Mouse (Mus musculus): ENCODE results near the gene Adgrf1. TPM values are rescaled to one million over a fixed set of nuclear protein-coding genes. Genes with fewer than 3 reads are reported as not detected.

Gene Adgrf1
- total RNA-seq, 1 experiment from 2014 or later = not detected

DNA sequence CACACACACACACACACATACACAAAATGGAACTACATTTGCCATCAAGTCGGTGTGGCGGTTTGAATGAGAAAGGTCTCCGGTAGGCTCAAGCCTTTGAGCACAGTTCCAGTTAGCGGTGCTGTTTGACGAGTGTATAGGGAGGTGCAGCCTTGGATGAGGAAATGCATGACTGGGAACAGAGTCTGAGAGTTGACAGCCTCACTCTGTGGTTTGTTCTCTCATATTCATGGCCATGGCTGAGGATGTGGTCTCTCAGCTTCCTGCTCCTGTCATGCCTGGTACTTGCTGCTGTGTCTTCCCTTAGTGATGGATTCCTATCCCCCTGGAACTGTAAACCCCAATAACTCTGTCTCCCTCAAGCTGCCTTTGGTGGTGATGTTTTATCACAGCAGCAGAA is 8.2 kb upstream of the Adgrf1 start:
- peak; percentile 18 to 38; a peak in 2 of 4 replicates for ATAC-seq (replicated peaks in 1 of 2; ENCODE audit: insufficient read depth in 1 of 2, low FRiP score in 2 of 2, low TSS enrichment in 1 of 2, low read depth in 1 of 2, poor library complexity in 2 of 2, severe bottlenecking in 2 of 2)

GRCm38 (mm10) chr17:43264739-43265138 is 5.4 kb upstream of the Adgrf1 start:
- no peak for ATAC-seq (replicated peaks in 1 of 2; ENCODE audit: insufficient read depth in 1 of 2, low FRiP score in 2 of 2, low TSS enrichment in 1 of 2, low read depth in 1 of 2, poor library complexity in 2 of 2, severe bottlenecking in 2 of 2)

GRCm38 (mm10) chr17:43265178-43265837 is 4.8 kb upstream of the Adgrf1 start:
- peak; percentile 76 to 80 for ATAC-seq (replicated peaks in 1 of 2; ENCODE audit: insufficient read depth in 1 of 2, low FRiP score in 2 of 2, low TSS enrichment in 1 of 2, low read depth in 1 of 2, poor library complexity in 2 of 2, severe bottlenecking in 2 of 2)

DNA sequence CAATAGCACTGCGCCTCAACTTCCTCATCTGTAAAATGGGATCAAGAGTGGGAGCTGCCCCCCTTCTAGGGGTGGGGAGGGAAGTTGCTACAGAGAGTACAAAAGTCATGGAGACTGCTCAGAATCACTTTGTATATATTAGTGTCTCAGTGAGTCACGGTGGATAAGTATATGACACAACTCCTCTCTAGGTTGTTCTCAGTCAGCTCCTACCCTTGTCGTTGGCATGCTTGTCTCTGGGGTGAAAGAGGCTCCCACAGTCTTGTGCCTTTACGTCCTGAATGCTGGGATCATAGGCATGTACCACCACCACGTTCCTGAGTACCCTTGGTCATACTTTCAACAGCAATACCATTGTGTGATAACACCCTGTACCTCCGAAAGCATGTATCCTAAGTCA is 4.2 kb upstream of the Adgrf1 start:
- ATAC-seq (replicated peaks in 1 of 2; ENCODE audit: insufficient read depth in 1 of 2, low FRiP score in 2 of 2, low TSS enrichment in 1 of 2, low read depth in 1 of 2, poor library complexity in 2 of 2, severe bottlenecking in 2 of 2) = no peak

DNA sequence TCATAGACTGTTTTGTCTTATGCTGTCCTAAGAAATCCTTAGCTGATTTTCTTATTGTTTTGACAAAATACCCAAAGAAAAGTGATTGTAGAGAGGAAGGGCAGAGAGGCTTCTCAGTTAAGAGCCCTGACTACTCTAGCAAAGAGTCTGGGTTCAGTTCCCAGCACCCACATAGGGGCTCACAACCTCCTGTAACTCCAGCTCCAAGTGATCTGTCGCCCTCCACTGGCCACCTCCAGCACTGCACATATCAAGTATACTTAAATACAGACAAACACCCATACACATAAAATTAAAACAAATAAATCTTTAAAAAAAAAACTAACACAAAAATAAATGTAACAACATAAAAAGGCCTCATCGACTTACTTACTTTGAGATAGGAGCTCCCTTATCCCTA is 3.5 kb upstream of the Adgrf1 start:
- ATAC-seq (replicated peaks in 1 of 2; ENCODE audit: insufficient read depth in 1 of 2, low FRiP score in 2 of 2, low TSS enrichment in 1 of 2, low read depth in 1 of 2, poor library complexity in 2 of 2, severe bottlenecking in 2 of 2) = no peak

- peak; percentile 18 to 65; a peak in 3 of 4 replicates for ATAC-seq (replicated peaks in 1 of 2; ENCODE audit: insufficient read depth in 1 of 2, low FRiP score in 2 of 2, low TSS enrichment in 1 of 2, low read depth in 1 of 2, poor library complexity in 2 of 2, severe bottlenecking in 2 of 2)
These were observed 2.9 kb upstream of the Adgrf1 start for GRCm38 (mm10) chr17:43267046-43267749.

DNA sequence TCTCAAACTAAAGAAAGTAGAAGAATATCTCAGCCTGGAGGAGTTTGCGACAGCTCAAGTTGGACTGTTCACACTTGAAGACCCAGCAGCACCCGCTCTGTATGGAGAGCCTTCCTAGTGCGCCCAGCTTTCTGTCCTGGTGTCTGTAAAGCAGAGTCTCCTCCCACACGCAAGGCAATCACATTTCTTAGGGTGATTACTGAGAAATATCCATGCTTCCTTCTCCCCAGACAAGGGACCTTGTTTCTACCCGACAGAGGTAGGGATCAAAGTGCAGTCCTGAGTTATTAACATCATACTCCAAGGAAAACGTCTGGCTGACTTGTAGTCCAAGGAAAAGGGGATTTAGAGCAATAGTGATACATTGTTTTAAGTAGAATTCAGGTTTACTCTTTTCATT is 6.1 kb downstream of the Adgrf1 start:
- no peak for ATAC-seq (replicated peaks in 1 of 2; ENCODE audit: insufficient read depth in 1 of 2, low FRiP score in 2 of 2, low TSS enrichment in 1 of 2, low read depth in 1 of 2, poor library complexity in 2 of 2, severe bottlenecking in 2 of 2)

- ATAC-seq (replicated peaks in 1 of 2; ENCODE audit: insufficient read depth in 1 of 2, low FRiP score in 2 of 2, low TSS enrichment in 1 of 2, low read depth in 1 of 2, poor library complexity in 2 of 2, severe bottlenecking in 2 of 2) = no peak
These were observed 7.1 kb downstream of the Adgrf1 start for GRCm38 (mm10) chr17:43277223-43277622.

DNA sequence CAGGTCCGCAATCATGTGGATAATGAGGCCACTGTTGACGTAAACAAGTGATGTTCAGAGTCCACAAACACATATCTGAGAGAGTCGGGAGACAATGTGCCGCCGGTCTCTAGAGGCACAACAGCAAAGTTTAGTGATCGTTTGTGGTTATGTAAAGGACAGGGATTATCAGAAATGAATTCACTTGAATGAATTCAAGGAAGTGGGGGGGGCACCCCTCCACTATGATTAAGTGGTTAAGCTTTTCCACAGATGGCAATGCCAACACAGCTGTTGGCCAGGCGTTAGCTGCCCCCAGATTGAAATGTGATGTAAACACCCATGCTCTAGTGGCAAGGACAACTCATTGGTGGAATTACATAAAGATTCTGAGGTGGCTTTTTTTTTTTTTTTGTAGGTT is 9.5 kb downstream of the Adgrf1 start:
- no peak for ATAC-seq (replicated peaks in 1 of 2; ENCODE audit: insufficient read depth in 1 of 2, low FRiP score in 2 of 2, low TSS enrichment in 1 of 2, low read depth in 1 of 2, poor library complexity in 2 of 2, severe bottlenecking in 2 of 2)

GRCm38 (mm10) chr17:43282353-43282752 is 12.2 kb downstream of the Adgrf1 start:
- ATAC-seq (replicated peaks in 1 of 2; ENCODE audit: insufficient read depth in 1 of 2, low FRiP score in 2 of 2, low TSS enrichment in 1 of 2, low read depth in 1 of 2, poor library complexity in 2 of 2, severe bottlenecking in 2 of 2) = no peak

DNA sequence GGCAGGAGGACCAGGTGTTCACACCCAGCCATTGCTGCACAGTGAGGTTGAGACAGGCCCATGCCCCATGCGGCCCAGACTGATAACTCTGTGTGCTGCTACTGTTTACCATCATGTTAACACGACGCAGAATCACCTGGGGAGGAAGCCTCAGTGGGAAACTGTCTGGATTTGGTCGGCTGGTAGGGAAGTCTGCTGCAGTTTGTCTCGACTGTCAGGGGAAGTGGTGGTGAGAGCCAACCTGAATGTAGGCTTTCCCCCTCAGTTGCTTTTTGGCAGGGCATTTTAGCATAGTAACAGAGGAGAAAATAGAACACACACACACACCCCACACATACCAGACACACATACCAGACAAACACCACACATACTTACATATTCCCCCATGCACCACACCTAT is 12.7 kb downstream of the Adgrf1 start:
- ATAC-seq (replicated peaks in 1 of 2; ENCODE audit: insufficient read depth in 1 of 2, low FRiP score in 2 of 2, low TSS enrichment in 1 of 2, low read depth in 1 of 2, poor library complexity in 2 of 2, severe bottlenecking in 2 of 2) = no peak

- ATAC-seq (replicated peaks in 1 of 2; ENCODE audit: insufficient read depth in 1 of 2, low FRiP score in 2 of 2, low TSS enrichment in 1 of 2, low read depth in 1 of 2, poor library complexity in 2 of 2, severe bottlenecking in 2 of 2) = no peak
These were observed 29.4 kb downstream of the Adgrf1 start for GRCm38 (mm10) chr17:43299515-43299914.

- no peak for ATAC-seq (replicated peaks in 1 of 2; ENCODE audit: insufficient read depth in 1 of 2, low FRiP score in 2 of 2, low TSS enrichment in 1 of 2, low read depth in 1 of 2, poor library complexity in 2 of 2, severe bottlenecking in 2 of 2)
These were observed 56.0 kb downstream of the Adgrf1 start for GRCm38 (mm10) chr17:43325986-43326671.

- peak; percentile 92 to 96 for ATAC-seq (replicated peaks in 1 of 2; ENCODE audit: insufficient read depth in 1 of 2, low FRiP score in 2 of 2, low TSS enrichment in 1 of 2, low read depth in 1 of 2, poor library complexity in 2 of 2, severe bottlenecking in 2 of 2)
These were observed 56.9 kb downstream of the Adgrf1 start for GRCm38 (mm10) chr17:43326726-43327700.

GRCm38 (mm10) chr17:43327810-43328209 is 57.7 kb downstream of the Adgrf1 start:
- ATAC-seq (replicated peaks in 1 of 2; ENCODE audit: insufficient read depth in 1 of 2, low FRiP score in 2 of 2, low TSS enrichment in 1 of 2, low read depth in 1 of 2, poor library complexity in 2 of 2, severe bottlenecking in 2 of 2) = peak in 1 of 2 experiments; percentile 29; a peak in 1 of 4 replicates

DNA sequence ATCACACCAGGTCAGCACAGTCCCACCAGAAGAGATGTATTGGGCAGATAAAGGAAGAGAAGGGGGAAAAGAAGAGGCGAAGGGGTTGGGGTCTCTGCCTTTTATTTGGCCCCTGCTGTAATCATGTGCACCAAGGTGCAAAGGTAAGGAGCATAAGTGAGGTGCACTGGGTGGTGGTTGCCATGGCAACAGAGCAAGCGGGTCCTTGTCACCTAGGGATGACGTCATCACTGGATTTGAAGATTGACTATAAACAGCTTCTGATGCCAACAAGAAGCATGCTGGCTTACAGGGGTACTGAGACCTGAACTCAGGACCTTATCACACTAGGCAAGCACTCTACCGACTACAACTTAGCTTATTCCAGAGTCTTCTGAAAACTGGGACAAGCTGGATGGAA is 59.1 kb downstream of the Adgrf1 start:
- ATAC-seq (replicated peaks in 1 of 2; ENCODE audit: insufficient read depth in 1 of 2, low FRiP score in 2 of 2, low TSS enrichment in 1 of 2, low read depth in 1 of 2, poor library complexity in 2 of 2, severe bottlenecking in 2 of 2) = no peak

- ATAC-seq (replicated peaks in 1 of 2; ENCODE audit: insufficient read depth in 1 of 2, low FRiP score in 2 of 2, low TSS enrichment in 1 of 2, low read depth in 1 of 2, poor library complexity in 2 of 2, severe bottlenecking in 2 of 2) = peak in 1 of 2 experiments; percentile 15; a peak in 1 of 4 replicates
These were observed 59.6 kb downstream of the Adgrf1 start for GRCm38 (mm10) chr17:43329761-43330183.

Measured in hematopoietic stem cell, adult 5-6 weeks (primary cell).